Mouse (Mus musculus): ENCODE data around the gene Phf3.

GRCm38 (mm10) chr1:30814987-30815386 is 58.7 kb downstream of the Phf3 start:
- TF ChIP-seq GATA1 (IDR thresholded peaks at IDR 0.05; ENCODE audit: low read length), result no peak
- no peak for TF ChIP-seq TAL1 (IDR thresholded peaks at IDR 0.05; ENCODE audit: low read length)
